Mouse (Mus musculus) intestine, embryonic 16.5 days (tissue): ENCODE data around the gene 2200002D01Rik. TPM values are rescaled to one million over a fixed set of nuclear protein-coding genes. Genes with fewer than 3 reads are reported as not detected.
"Not testable (repeated sequence)": the region's sequence is repeated elsewhere in the genome, so short reads cannot be mapped to it uniquely, and the experiment has no call there.

Experiments
- ATAC-seq: fragments of 200-750 bp; cut with Nextera tagmentation; 2 replicates; pipeline ENCODE4 v1.8.0; 2017; ENCODE audit warnings: moderate TSS enrichment, moderate library complexity
- H3K27ac ChIP-seq: fragments of 300-500 bp; sonication (generic); 2 replicates; pipeline ENCODE4 v1.5.1; 2014; ENCODE audit warnings: mild to moderate bottlenecking, low read length
- H3K27me3 ChIP-seq: fragments of 300-500 bp; sonication (generic); replicated peaks from 2 replicates; pipeline ENCODE4 v1.6.1; 2014; ENCODE audit warnings: low read length, control low read depth, mixed read lengths; ENCODE audit not compliant: control insufficient read depth, insufficient read depth
- H3K36me3 ChIP-seq: fragments of 300-500 bp; sonication (generic); 2 replicates; pipeline ENCODE4 v1.6.1; 2014; ENCODE audit warnings: low read length, control low read depth; ENCODE audit not compliant: control insufficient read depth, insufficient read depth
- H3K4me1 ChIP-seq: fragments of 300-500 bp; sonication (generic); 2 replicates; pipeline ENCODE4 v1.6.1; 2014; ENCODE audit warnings: low read length, control low read depth, mixed read lengths; ENCODE audit not compliant: control insufficient read depth, insufficient read depth
- H3K4me2 ChIP-seq: fragments of 300-500 bp; sonication (generic); 2 replicates; pipeline ENCODE4 v1.6.1; 2014; ENCODE audit warnings: low read depth, low read length, control low read depth
- H3K4me3 ChIP-seq: fragments of 300-500 bp; sonication (generic); 2 replicates; pipeline ENCODE4 v1.5.1; 2014; ENCODE audit warnings: mild to moderate bottlenecking, low read length
- H3K9ac ChIP-seq: fragments of 300-500 bp; sonication (generic); 2 replicates; pipeline ENCODE4 v1.6.1; 2014; ENCODE audit warnings: low read depth, low read length
- H3K9me3 ChIP-seq: fragments of 300-500 bp; sonication (generic); 2 replicates; pipeline ENCODE4 v1.6.1; 2016; ENCODE audit warnings: low read length, control low read depth; ENCODE audit not compliant: control insufficient read depth
- WGBS: fragments of 180-500 bp; shearing (Covaris S2); extraction: QIAGEN DNeasy Blood & Tissue Kit; methylation state at CpG from one replicate; pipeline ENCODE4 v1.1.7; 2014; 5-methylcytosine and 5-hydroxymethylcytosine counted together
- polyA plus RNA-seq: library from polyadenylated mRNA; unstranded; fragments of >200 nt; fragmentation: Nextera tagmentation; extraction: Ambion mirVana; gene quantifications from 2 replicates; pipeline ENCODE4 v1.2.1, GENCODE M21; 2015

2200002D01Rik gene
- polyA plus RNA-seq, 1 experiment from 2014 or later, result 264 TPM

DNA sequence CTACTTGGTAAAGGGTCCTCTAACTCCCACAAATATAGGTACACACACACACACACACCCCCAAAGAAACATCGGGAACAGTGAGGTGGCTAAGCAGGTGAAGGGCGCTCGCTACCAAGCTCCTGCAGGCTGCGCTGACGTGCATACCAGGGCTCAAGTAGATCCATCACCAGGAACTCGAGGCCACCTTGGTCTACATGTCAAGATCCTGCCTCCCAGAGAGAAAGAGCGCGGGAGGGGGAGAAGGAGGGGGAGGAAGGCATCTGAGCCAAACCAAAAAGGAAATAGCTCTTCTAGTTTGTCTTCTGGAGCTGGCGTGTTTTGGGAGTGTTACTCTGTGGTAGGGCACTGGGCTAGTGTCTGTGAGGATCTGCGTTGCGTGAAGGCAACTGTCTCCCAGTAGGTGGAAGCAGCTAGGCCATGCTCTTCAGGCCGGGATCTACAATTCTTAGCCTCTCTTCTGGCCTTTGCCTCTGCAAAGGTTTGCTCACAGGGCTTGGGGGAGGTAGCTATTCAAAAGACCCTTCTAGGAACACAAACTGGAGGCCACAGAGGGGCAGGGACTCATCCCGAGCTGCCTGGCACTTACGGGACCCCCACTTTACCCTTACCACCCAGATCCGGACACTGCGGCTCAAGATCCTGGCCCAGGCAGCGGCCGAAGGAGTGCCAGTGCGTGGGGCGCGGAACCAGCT, 1.5 kb downstream of the 2200002D01Rik start:
- ATAC-seq, result no peak
- Histone ChIP-seq H3K36me3 (0 out of 2 replicates have a peak, but pooled peaks cover 6% of the 10 kb centered on the region), H3K27ac (peak overlapping the region; percentile 75), H3K4me1 (peaks cover 25% of the 10 kb centered on the region), H3K4me3 (peak overlapping the region; percentile 57), H3K4me2 (peak overlapping the region; percentile 55), H3K27me3 (no peaks in the 10 kb centered on the region), H3K9ac (peak overlapping the region; percentile 76), H3K9me3 (no peaks in the 10 kb centered on the region)
- WGBS, result 69% methylated on average over 21 of the region's 21 CpGs

DNA sequence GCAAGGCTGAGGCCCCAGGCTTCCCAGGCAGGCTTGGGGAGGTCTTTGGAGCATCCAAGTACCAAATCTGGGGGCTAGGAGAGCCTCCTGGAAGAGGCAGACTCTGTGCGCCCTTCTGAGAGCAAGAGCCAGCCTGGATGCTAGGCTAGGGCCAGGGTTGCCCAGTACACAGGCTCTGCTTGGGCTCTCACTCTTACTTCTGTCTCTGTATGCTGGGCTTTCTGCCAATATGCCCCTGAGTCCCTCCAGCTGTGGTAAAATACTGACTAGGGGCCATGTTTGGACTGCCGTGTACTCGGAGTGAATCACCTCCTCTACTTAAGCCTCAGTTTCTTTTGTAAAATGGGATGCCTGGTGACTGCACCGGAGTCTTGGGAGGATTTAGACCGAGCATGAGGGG, 2.3 kb downstream of the 2200002D01Rik start:
- H3K27ac ChIP-seq, result peak overlapping the region; percentile 27; the same call in 1 of the 2 replicates
- WGBS, result 68% methylated on average over 5 of the region's 5 CpGs
- no peak for ATAC-seq

DNA sequence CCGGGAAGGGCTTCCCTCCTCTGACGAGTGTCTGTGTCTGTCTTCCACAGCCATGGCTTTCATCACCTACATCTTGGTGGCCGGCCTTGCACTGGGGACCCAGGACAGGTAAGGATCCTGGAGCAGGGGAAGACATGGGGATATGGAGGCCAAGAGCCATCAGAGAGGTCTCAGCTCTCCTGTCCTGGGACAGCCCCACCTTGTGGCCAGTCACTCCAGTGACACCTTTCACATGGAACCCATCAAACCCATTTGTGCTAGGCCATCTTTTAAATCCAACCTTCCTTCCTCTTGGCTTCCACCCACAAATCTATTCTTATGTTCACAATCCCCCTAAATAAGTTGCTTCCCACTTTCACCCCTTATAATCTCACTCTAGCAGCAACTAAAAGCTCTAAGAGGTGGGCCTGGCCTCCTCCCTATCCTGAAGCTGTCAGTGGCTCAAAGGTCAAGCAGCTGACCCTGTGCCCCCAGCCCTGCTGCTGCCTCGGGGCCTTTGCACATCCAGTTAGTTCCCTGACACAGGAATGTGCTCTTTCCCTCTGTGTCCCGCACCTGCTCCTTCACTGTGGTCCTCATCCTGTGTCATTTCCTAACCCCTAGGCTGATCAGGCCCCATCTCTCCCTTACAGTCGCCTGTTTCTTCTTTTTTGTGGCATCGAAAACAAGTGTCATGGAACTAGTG, 3.4 kb downstream of the 2200002D01Rik start:
- 75% methylated on average over 7 of the region's 7 CpGs for WGBS
- no peak for ATAC-seq
- Histone ChIP-seq H3K27ac (no peak overlapping the region), H3K27me3 (no peaks in the 10 kb centered on the region), H3K4me3 (no peak overlapping the region), H3K36me3 (0 out of 2 replicates have a peak, but pooled peaks cover 6% of the 10 kb centered on the region), H3K9ac (no peak overlapping the region), H3K9me3 (no peaks in the 10 kb centered on the region), H3K4me1 (peaks cover 25% of the 10 kb centered on the region), H3K4me2 (no peak overlapping the region)

More for the DNA sequence above, 2.3 kb downstream of the 2200002D01Rik start:
- Histone ChIP-seq H3K9ac (0 out of 2 replicates have a peak overlapping the region, but pooled peaks have one; percentile 6), H3K27me3 (no peaks in the 10 kb centered on the region), H3K4me3 (peak overlapping the region; percentile 57), H3K4me2 (peak overlapping the region; percentile 55), H3K36me3 (0 out of 2 replicates have a peak, but pooled peaks cover 6% of the 10 kb centered on the region), H3K9me3 (no peaks in the 10 kb centered on the region), H3K4me1 (peaks cover 25% of the 10 kb centered on the region)

DNA sequence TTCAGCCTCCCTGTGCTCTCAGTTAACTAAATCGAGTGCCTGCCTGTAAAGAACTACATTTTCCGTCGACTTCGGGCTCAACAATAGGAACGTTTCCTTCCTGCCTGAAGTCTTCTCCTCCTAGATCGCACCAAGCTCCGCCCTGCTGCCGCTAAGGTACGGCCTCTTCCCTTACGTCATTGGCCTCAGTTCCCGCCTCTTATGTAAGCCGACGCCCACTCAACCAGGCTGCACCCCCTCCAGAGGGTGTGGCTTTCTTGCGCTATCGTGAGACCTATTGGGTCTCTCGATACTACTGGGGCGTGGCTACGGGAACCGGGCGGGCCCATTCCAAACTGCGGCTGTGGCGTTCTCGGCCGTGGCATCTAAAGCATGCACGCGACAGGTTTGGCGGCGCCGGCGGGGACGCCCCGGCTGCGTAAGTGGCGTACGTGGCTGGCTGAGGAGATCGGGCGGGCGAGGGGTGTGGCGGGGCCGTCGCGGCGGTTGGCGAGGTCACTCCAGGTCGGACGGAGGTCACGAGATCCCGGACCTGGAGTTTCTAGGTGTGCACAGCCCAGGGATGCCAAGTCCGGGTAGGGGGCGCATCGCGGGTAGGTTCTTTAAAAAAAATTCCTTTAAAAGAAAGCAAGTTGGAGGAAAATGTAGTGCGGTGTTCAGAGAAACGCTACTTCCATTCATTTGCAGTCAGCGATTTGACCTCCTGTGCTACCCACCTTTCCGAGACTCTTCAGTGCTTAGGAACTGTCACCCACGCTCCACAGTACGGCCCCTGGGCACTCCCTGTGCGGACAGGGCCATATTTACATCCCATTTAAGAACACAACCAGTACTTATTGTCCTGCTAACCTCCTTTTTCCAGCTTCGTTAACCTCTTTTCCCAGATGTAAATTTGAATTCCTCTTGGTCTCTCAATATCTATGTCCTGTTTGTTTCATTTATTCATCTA, 10.0 kb downstream of the 2200002D01Rik start, which contains the start of gene Yif1b:
Gene Yif1b (plus strand): TSS at position 311 of the 949 bp plus-strand sequence.
- Histone ChIP-seq H3K4me3 (peak within 1 kb of the TSS; percentile 73), H3K4me1 (peaks cover 14% of the 10 kb centered on the region), H3K27me3 (no peaks in the 10 kb centered on the region), H3K4me2 (peak within 1 kb of the TSS; percentile 91), H3K9ac (peak within 1 kb of the TSS; percentile 83), H3K36me3 (no peaks in the 10 kb centered on the region), H3K9me3 (no peaks in the 10 kb centered on the region), H3K27ac (peak within 1 kb of the TSS; percentile 93)
- whole genome bisulfite sequencing, result under 1% methylated on average over 60 of the region's 60 CpGs
- ATAC-seq, result peak; percentile 94

DNA sequence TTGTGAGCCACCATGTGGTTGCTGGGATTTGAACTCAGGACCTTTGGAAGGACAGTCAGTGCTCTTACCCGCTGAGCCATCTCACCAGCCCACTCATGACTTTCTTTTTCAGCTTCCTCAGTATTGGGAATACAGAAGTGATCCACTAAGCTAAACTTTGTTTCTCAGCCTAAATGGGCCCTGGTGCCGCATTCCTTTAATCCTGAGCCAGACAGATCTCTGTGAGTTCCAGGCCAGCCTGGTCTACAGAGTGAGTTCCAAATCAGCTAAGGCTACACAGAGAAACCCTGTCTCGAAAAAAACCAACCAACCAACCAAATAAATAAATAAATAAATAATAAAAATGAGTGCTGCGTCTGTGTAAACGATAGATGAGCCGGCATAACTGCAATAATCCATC, 10.7 kb downstream of the 2200002D01Rik start:
- peak overlapping the region; percentile 73 for H3K4me3 ChIP-seq
- peak overlapping the region; percentile 93 for H3K27ac ChIP-seq
- peak; percentile 1 for ATAC-seq
- not testable (repeated sequence) for H3K36me3 ChIP-seq, H3K27me3 ChIP-seq, H3K9me3 ChIP-seq
- H3K4me1 ChIP-seq, result peaks cover 14% of the 10 kb centered on the region
- peak overlapping the region; percentile 91 for H3K4me2 ChIP-seq
- WGBS, result 26% methylated on average over 6 of the region's 6 CpGs
- H3K9ac ChIP-seq, result peak overlapping the region; percentile 64

DNA sequence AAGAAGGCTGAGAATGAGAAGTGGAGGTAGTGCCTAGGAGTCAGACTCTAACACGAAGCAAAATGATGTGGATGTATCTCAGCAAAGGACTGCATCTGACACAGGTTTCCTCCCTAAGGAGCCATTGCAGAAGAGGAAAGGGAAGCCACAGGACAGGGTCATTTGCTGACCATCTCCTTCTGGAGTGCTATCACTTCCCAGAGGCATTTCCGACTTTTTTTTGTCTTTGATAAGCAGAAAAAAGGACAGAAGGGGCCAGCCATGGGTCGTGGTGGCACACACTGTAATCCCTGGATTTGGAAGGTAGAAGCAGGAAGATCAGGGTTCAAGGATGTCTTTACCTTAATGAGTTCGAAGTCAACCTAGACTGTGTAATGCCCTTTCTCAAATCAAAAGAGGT, 11.7 kb downstream of the 2200002D01Rik start:
- 75% methylated on average over 4 of the region's 4 CpGs for WGBS
- Histone ChIP-seq H3K4me1 (peaks cover 13% of the 10 kb centered on the region), H3K36me3 (no peaks in the 10 kb centered on the region), H3K27me3 (peaks cover 5% of the 10 kb centered on the region; the same call in 1 of the 2 replicates), H3K4me2 (no peak overlapping the region), H3K27ac (no peak overlapping the region), H3K9ac (no peak overlapping the region), H3K9me3 (no peaks in the 10 kb centered on the region), H3K4me3 (no peak overlapping the region)
- no peak for ATAC-seq

DNA sequence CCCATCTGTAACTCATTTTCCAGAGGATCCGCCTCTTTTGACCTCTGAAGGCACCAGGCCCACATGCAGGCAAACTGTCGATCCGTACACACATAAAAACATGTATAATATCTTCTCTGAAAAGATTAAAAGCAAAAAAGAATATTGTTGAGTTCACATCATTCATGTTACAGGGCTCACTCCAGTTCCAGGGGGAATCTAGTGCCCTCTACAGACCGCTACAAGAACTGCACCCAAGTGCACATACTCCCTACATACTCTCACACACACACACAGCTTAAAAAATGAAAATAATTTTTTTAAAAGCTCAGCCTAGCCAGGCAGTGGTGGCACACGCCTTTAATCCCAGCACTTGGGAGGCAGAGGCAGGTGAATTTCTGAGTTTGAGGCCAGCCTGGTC, 13.6 kb downstream of the 2200002D01Rik start:
- Histone ChIP-seq H3K9me3 (no peaks in the 10 kb centered on the region), H3K36me3 (no peaks in the 10 kb centered on the region), H3K4me1 (peaks cover 12% of the 10 kb centered on the region), H3K27ac (no peak overlapping the region), H3K4me3 (no peak overlapping the region), H3K9ac (no peak overlapping the region), H3K4me2 (no peak overlapping the region), H3K27me3 (peaks cover 5% of the 10 kb centered on the region; the same call in 1 of the 2 replicates)
- ATAC-seq, result no peak
- 79% methylated on average over 5 of the region's 5 CpGs for WGBS

DNA sequence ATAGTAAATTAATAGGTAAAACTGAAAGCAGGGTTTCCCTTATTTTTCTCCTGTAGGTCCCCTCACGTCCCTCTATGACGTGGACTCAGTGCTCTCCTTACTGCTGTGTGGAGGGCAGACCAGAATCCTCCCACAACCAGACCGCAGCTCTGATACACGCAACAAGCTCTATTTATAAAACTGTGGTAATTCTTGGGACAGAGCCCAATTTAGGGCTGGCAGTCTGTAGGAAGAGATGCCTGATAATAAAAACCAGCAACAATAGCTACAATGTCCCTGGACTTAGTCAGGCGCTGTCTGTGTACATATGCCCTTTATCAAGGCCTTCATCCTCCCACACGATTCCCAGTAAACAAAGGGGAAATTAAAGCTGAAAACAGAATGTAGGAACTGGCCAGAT, 14.5 kb downstream of the 2200002D01Rik start:
- WGBS, result 55% methylated on average over 6 of the region's 6 CpGs

More for the DNA sequence above, 14.5 kb downstream of the 2200002D01Rik start:
- no peaks in the 10 kb centered on the region for H3K36me3 ChIP-seq
- no peak overlapping the region for H3K4me3 ChIP-seq
- H3K27me3 ChIP-seq, result peaks cover 5% of the 10 kb centered on the region; the same call in 1 of the 2 replicates
- no peak for ATAC-seq
- H3K9ac ChIP-seq, result no peak overlapping the region
- H3K27ac ChIP-seq, result no peak overlapping the region
- H3K4me1 ChIP-seq, result peaks cover 3% of the 10 kb centered on the region; the same call in 1 of the 2 replicates
- H3K9me3 ChIP-seq, result no peaks in the 10 kb centered on the region
- H3K4me2 ChIP-seq, result no peak overlapping the region
